Mouse (Mus musculus) ES-E14 (cell line): ENCODE data around the gene Gsg1. TPM values are rescaled to one million over a fixed set of nuclear protein-coding genes. Genes with fewer than 3 reads are reported as not detected.

Source experiments
- DNase-seq: peaks from one replicate; pipeline ENCODE4 v3.0.0-alpha.2; 2013; ENCODE audit warnings: low read depth, low spot score
- H3K27ac ChIP-seq: 2 replicates; pipeline ENCODE4 v1.5.1; 2012; ENCODE audit warnings: low read depth, mild to moderate bottlenecking, low read length, moderate library complexity, mixed read lengths; ENCODE audit not compliant: poor library complexity, insufficient read depth, severe bottlenecking
- H3K36me3 ChIP-seq: 2 replicates; pipeline ENCODE4 v1.6.1; 2012; ENCODE audit warnings: mild to moderate bottlenecking, low read length, moderate library complexity, mixed read lengths; ENCODE audit not compliant: control insufficient read depth, poor library complexity, insufficient read depth, severe bottlenecking
- H3K4me1 ChIP-seq, 2 experiments: fragments of 150-350 bp in 1 of 2; sonication (generic) in 1 of 2; 2 replicates each; pipeline ENCODE4 v1.6.1; 2012; ENCODE audit warnings: low read length in 2 of 2, mild to moderate bottlenecking in 1 of 2, mixed read lengths in 1 of 2; ENCODE audit not compliant: control insufficient read depth in 2 of 2, insufficient read depth in 2 of 2, poor library complexity in 1 of 2
- H3K4me3 ChIP-seq, 2 experiments: fragments of 150-350 bp in 1 of 2; sonication (generic) in 1 of 2; 2 replicates each; pipeline ENCODE4 v1.5.1; 2012; ENCODE audit warnings: low read length in 2 of 2, low read depth in 1 of 2, mild to moderate bottlenecking in 1 of 2, mixed read lengths in 1 of 2; ENCODE audit not compliant: insufficient read depth in 1 of 2, poor library complexity in 1 of 2, severe bottlenecking in 1 of 2
- H3K9ac ChIP-seq: 2 replicates; pipeline ENCODE4 v1.6.1; 2012; ENCODE audit warnings: low read depth, mild to moderate bottlenecking, low read length, mixed read lengths; ENCODE audit not compliant: poor library complexity, insufficient read depth, severe bottlenecking
- H3K9me3 ChIP-seq: fragments of 150-350 bp; sonication (generic); 2 replicates; pipeline ENCODE4 v1.6.1; 2012; ENCODE audit warnings: low read depth, mild to moderate bottlenecking, low read length; ENCODE audit not compliant: control insufficient read depth, insufficient read depth
- CHD2 ChIP-seq: IDR thresholded peaks from 2 replicates; pipeline ENCODE4 v1.6.1; 2014; ENCODE audit warnings: mild to moderate bottlenecking, low read depth, low read length, inconsistent platforms
- HCFC1 ChIP-seq: IDR thresholded peaks from 2 replicates; pipeline ENCODE4 v1.6.1; 2012; ENCODE audit warnings: low read length, inconsistent platforms, borderline replicate concordance; ENCODE audit not compliant: insufficient read depth
- MAFK ChIP-seq: IDR thresholded peaks from 2 replicates; pipeline ENCODE4 v1.6.1; 2014; ENCODE audit warnings: mild to moderate bottlenecking, low read depth, low read length, inconsistent platforms; ENCODE audit not compliant: insufficient read depth
- ZC3H11A ChIP-seq: IDR thresholded peaks from 2 replicates; pipeline ENCODE4 v1.6.1; 2012; ENCODE audit warnings: low read depth, mild to moderate bottlenecking, inconsistent platforms, low read length, borderline replicate concordance
- ZNF384 ChIP-seq: IDR thresholded peaks from 2 replicates; pipeline ENCODE4 v1.6.1; 2012; ENCODE audit warnings: low read depth, low read length, inconsistent platforms
- in situ Hi-C, 2 experiments: fragments of 600-800 bp; cut with MboI; formaldehyde crosslinking; loops; one replicate each; pipeline ENCODE4 v1.15.1; 2025; ENCODE audit warnings: low sequenced_read_pairs in 2 of 2, inconsistent platforms in 1 of 2; ENCODE audit not compliant: unreplicated experiment in 2 of 2
- total RNA-seq: library from RNA; depleted of rRNA; stranded (reverse); fragments of 300-350 nt; gene quantifications from 2 replicates; pipeline ENCODE4 v1.2.3, GENCODE M21; 2012

The Gsg1 gene
- total RNA-seq, 1 experiment, result 0.98 TPM

- no peak overlapping the region for H3K27ac ChIP-seq
- TF ChIP-seq MAFK (no peak), ZNF384 (no peak), HCFC1 (no peak), ZC3H11A (no peak), CHD2 (no peak)
- in situ Hi-C loops, result no loop called here
- H3K4me3 ChIP-seq, result peak overlapping the region in 1 of 2 experiments; percentile 27; a peak in 1 of 4 replicates
- no peaks in the 10 kb centered on the region for H3K36me3 ChIP-seq
- no peaks in the 10 kb centered on the region for H3K4me1 ChIP-seq
- H3K9ac ChIP-seq, result no peak overlapping the region
- H3K9me3 ChIP-seq, result no peaks in the 10 kb centered on the region; the same call in 1 of the 2 replicates
- no peak for DNase-seq
Measured at GRCm38 (mm10) chr6:135296267-135296666, 42.1 kb upstream of the Gsg1 start.

DNA sequence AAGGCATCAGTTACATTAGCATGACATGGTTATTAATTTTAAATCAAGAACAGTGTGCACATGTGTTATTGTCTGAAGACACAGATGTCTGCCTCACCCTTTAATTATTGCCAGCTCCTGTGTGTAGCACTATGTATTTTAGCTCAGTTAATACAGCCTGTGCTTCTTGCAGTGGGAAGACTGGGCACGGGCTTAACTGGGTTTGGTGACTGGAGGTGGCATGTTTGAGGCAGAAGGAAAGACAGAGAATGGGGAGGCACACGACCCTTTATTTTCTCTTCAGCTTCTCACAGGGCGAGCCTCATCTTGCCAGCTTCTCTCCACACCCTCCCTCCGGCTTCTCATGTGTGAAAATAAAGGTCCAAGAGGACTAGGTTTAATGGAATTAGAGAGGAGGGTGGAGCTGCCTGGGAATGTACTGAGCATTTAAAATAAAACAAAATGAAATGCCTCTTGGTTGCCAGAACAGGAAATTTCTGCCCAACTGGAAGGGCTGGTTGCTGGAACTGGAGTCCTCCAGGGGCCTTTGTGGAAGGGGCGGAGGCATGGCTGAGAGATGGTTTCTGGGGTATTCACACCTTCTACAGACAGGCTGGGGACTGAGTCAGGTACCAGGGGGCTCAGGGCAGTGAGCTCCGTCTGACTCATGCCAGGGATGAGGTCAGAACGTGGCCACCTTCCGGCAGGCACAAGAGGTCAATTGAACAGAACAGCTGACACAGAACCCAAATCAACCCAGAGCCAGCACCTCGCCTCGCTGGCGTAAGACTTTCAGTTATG lies 41.1 kb upstream of the Gsg1 start:
- no peak for DNase-seq
- H3K4me1 ChIP-seq, result no peaks in the 10 kb centered on the region
- TF ChIP-seq CHD2 (no peak), ZC3H11A (no peak), HCFC1 (no peak), MAFK (no peak), ZNF384 (no peak)
- no peak overlapping the region for H3K4me3 ChIP-seq
- H3K9me3 ChIP-seq, result no peaks in the 10 kb centered on the region; the same call in 1 of the 2 replicates
- no peaks in the 10 kb centered on the region for H3K36me3 ChIP-seq
- in situ Hi-C loops, result no loop called here
- no peak overlapping the region for H3K9ac ChIP-seq
- no peak overlapping the region for H3K27ac ChIP-seq

- Histone ChIP-seq H3K4me1 (no peaks in the 10 kb centered on the region), H3K9ac (no peak overlapping the region), H3K36me3 (no peaks in the 10 kb centered on the region), H3K27ac (no peak overlapping the region), H3K4me3 (no peak overlapping the region), H3K9me3 (no peaks in the 10 kb centered on the region; the same call in 1 of the 2 replicates)
- DNase-seq, result no peak
- in situ Hi-C loops, result no loop called here
- TF ChIP-seq ZC3H11A (no peak), MAFK (no peak), CHD2 (no peak), HCFC1 (no peak), ZNF384 (no peak)
Measured at GRCm38 (mm10) chr6:135294150-135294549, 40.0 kb upstream of the Gsg1 start.

- H3K27ac ChIP-seq, result no peak overlapping the region
- no peak overlapping the region for H3K9ac ChIP-seq
- H3K4me1 ChIP-seq, result no peaks in the 10 kb centered on the region
- TF ChIP-seq ZC3H11A (no peak), MAFK (no peak), HCFC1 (no peak)
- H3K9me3 ChIP-seq, result no peaks in the 10 kb centered on the region; the same call in 1 of the 2 replicates
- in situ Hi-C loops, result no loop called here
- H3K4me3 ChIP-seq, result no peak overlapping the region
- DNase-seq, result no peak
- H3K36me3 ChIP-seq, result no peaks in the 10 kb centered on the region
Measured at GRCm38 (mm10) chr6:135292391-135292790, 38.2 kb upstream of the Gsg1 start.
